16 mouse cellular contexts compared by ENCODE assay signal in genomic region chr8:44656470-44656869, GRCm38 (mm10).
"Had no signal": no experiment of that assay in that cellular context is flagged by ENCODE, and none has a peak within 500 bp of the region (broad histone marks: within the 10 kb centered on the region; RNA-seq: fewer than 3 reads in every experiment).

No protein-coding gene starts in this region.

- ATAC-seq: liver, postnatal 0 days; midbrain, embryonic 13.5 days; midbrain, embryonic 15.5 days had no signal

- DNase-seq: liver; liver, embryonic 13.5 days; liver, postnatal 0 days; lung, adult 2 months; right cerebral cortex, postnatal 14 days; thymus, adult 2 months; thymus, postnatal 25 days; thymus, postnatal 4 days had no signal

- H3K36me3 ChIP-seq: liver, embryonic 13.5 days; liver, embryonic 15.5 days; midbrain, embryonic 13.5 days; midbrain, embryonic 15.5 days; neural tube, embryonic 12.5 days had no signal

- H3K9ac ChIP-seq: liver, embryonic 13.5 days; liver, embryonic 15.5 days; liver, postnatal 0 days; midbrain, embryonic 13.5 days; midbrain, embryonic 15.5 days; neural tube, embryonic 12.5 days had no signal

- H3K27ac ChIP-seq: liver, embryonic 13.5 days; liver, embryonic 15.5 days; macrophage; midbrain, embryonic 13.5 days; midbrain, embryonic 15.5 days; neural tube, embryonic 12.5 days had no signal

- H3K4me3 ChIP-seq: liver, embryonic 13.5 days; liver, embryonic 15.5 days; megakaryocyte, embryonic 14.5 days; midbrain, embryonic 13.5 days; midbrain, embryonic 15.5 days; neural tube, embryonic 12.5 days had no signal

- H3K27me3 ChIP-seq: liver, embryonic 13.5 days; liver, embryonic 15.5 days; megakaryocyte, embryonic 14.5 days; midbrain, embryonic 13.5 days; midbrain, embryonic 15.5 days; neural tube, embryonic 12.5 days had no signal

- H3K4me1 ChIP-seq: liver, embryonic 13.5 days; liver, embryonic 15.5 days; megakaryocyte, embryonic 14.5 days; midbrain, embryonic 13.5 days; midbrain, embryonic 15.5 days; neural tube, embryonic 12.5 days had no signal

- H3K4me2 ChIP-seq: liver, embryonic 11.5 days; liver, embryonic 13.5 days; liver, embryonic 15.5 days; midbrain, embryonic 11.5 days; midbrain, embryonic 13.5 days; midbrain, embryonic 15.5 days; neural tube, embryonic 12.5 days had no signal

- H3K9me3 ChIP-seq: liver, embryonic 13.5 days; liver, embryonic 15.5 days; midbrain, embryonic 13.5 days; midbrain, embryonic 15.5 days; neural tube, embryonic 12.5 days had no signal
